Mouse (Mus musculus) hindbrain, postnatal 0 days (tissue): ENCODE data around the gene Gm30191. TPM values are rescaled to one million over a fixed set of nuclear protein-coding genes. Genes with fewer than 3 reads are reported as not detected.
A peak's percentile ranks its signal among the peaks of the same experiment; 100 is the strongest.

ENCODE experiments used
- ATAC-seq: fragments of 200-750 bp; cut with Nextera tagmentation; 2 replicates; pipeline ENCODE4 v1.8.0; 2017; ENCODE audit warnings: mild to moderate bottlenecking, moderate TSS enrichment, moderate library complexity
- DNase-seq: peaks from one replicate; pipeline ENCODE4 v3.0.0-alpha.2; 2015; ENCODE audit warnings: low spot score
- H3K27ac ChIP-seq: fragments of 300-500 bp; sonication (generic); 2 replicates; pipeline ENCODE4 v1.5.1; 2014; ENCODE audit warnings: mild to moderate bottlenecking
- H3K27me3 ChIP-seq: fragments of 300-500 bp; sonication (generic); 2 replicates; pipeline ENCODE4 v1.6.1; 2014; ENCODE audit warnings: low read length, mixed read lengths; ENCODE audit not compliant: insufficient read depth
- H3K36me3 ChIP-seq: fragments of 300-500 bp; sonication (generic); 2 replicates; pipeline ENCODE4 v1.6.1; 2014; ENCODE audit warnings: low read length, mixed read lengths; ENCODE audit not compliant: insufficient read depth
- H3K4me1 ChIP-seq: fragments of 300-500 bp; sonication (generic); 2 replicates; pipeline ENCODE4 v1.6.1; 2014; ENCODE audit warnings: antibody characterized with exemption, low read length, mixed read lengths; ENCODE audit not compliant: insufficient read depth
- H3K4me2 ChIP-seq: fragments of 300-500 bp; sonication (generic); 2 replicates; pipeline ENCODE4 v1.6.1; 2014; ENCODE audit warnings: low read depth, mild to moderate bottlenecking, low read length, moderate library complexity, mixed read lengths
- H3K4me3 ChIP-seq: fragments of 300-500 bp; sonication (generic); 2 replicates; pipeline ENCODE4 v1.5.1; 2014; ENCODE audit warnings: low read length
- H3K9ac ChIP-seq: fragments of 300-500 bp; sonication (generic); replicated peaks from 2 replicates; pipeline ENCODE4 v1.6.1; 2014; ENCODE audit warnings: mild to moderate bottlenecking, low read length, moderate library complexity, mixed read lengths
- H3K9me3 ChIP-seq: fragments of 300-500 bp; sonication (generic); 2 replicates; pipeline ENCODE4 v1.6.1; 2016; ENCODE audit warnings: low read length, mixed read lengths
- CTCF ChIP-seq: IDR thresholded peaks from 2 replicates; pipeline ENCODE4 v1.5.1; 2016; ENCODE audit warnings: antibody characterized with exemption, control low read depth, low read depth
- WGBS: fragments of 180-500 bp; shearing (Covaris S2); extraction: QIAGEN DNeasy Blood & Tissue Kit; methylation state at CpG from one replicate; pipeline ENCODE4 v1.1.7; 2014; 5-methylcytosine and 5-hydroxymethylcytosine counted together
- polyA plus RNA-seq: library from polyadenylated mRNA; unstranded; fragments of >200 nt; fragmentation: Nextera tagmentation; extraction: Ambion mirVana; gene quantifications from 2 replicates; pipeline ENCODE4 v1.2.1, GENCODE M21; 2015
- total RNA-seq: library from RNA; depleted of rRNA; stranded (reverse); fragments of >200 nt; gene quantifications from 2 replicates; pipeline ENCODE4 v1.2.3, GENCODE M21; 2014

Gm30191 gene
- total and polyA plus RNA-seq, 2 experiments from 2014 or later = 0.79 TPM; not detected in 1

DNA sequence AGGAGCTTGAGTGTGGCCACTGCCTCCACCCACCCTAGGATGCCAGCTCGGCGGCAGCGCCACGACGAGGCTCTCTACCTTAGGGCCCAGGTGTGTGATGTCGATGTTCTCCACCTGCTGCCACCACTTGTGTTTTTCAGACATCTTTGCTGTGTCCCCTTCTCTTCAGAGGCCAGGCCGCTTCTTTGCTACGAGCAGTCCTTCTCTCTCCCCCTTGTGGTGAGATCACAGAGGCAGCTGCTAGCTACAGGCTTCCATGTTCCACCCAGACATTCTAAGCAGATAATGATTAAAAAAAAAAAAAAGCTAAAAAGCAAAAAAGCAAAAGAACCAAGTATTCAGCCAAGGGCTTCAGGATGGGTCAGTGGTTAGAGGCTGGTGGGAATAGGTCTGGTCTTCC lies 19.5 kb upstream of the Gm30191 start, which contains the start of gene Catsper4:
Gene Catsper4 (minus strand): TSS at position 190 of the 400 bp plus-strand sequence.
- H3K4me1 ChIP-seq = no peaks in the 10 kb centered on the region
- no peaks in the 10 kb centered on the region for H3K27me3 ChIP-seq
- WGBS = 62% methylated on average over 8 of the region's 8 CpGs
- no peak for ATAC-seq
- TF ChIP-seq CTCF = peak; percentile 59
- H3K9ac ChIP-seq = no peak within 1 kb of the TSS
- no peak within 1 kb of the TSS for H3K4me3 ChIP-seq
- H3K27ac ChIP-seq = no peak within 1 kb of the TSS
- H3K9me3 ChIP-seq = no peaks in the 10 kb centered on the region
- DNase-seq = peak; percentile 62
- H3K36me3 ChIP-seq = no peaks in the 10 kb centered on the region
- no peak within 1 kb of the TSS for H3K4me2 ChIP-seq

DNA sequence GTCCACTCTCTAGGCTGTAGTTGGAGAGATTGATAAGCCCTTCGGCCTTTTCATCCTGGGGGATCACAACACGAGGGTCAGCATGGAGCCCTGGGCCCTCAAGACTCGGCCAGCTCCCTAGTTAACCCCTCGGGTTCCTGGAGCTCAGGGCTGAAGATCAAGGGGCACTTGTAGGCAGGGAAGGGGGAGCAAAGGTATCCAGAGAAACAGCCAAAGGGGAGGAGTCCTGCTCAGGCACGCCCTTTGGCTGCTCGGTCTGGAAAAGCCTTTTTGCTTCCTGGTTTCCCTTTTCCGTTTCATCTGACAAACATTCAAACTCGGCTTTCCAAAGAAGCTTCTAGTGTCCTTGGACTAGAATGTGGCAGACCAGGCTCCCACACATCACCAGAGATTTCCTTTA lies 16.3 kb upstream of the Gm30191 start:
- ATAC-seq = no peak
- no peak overlapping the region for H3K27ac ChIP-seq
- no peaks in the 10 kb centered on the region for H3K36me3 ChIP-seq
- H3K27me3 ChIP-seq = no peaks in the 10 kb centered on the region
- H3K9me3 ChIP-seq = no peaks in the 10 kb centered on the region
- no peak overlapping the region for H3K4me3 ChIP-seq
- H3K4me1 ChIP-seq = no peaks in the 10 kb centered on the region
- WGBS = 41% methylated on average over 8 of the region's 8 CpGs
- no peak overlapping the region for H3K9ac ChIP-seq
- H3K4me2 ChIP-seq = no peak overlapping the region
- TF ChIP-seq CTCF = no peak
- DNase-seq = no peak

DNA sequence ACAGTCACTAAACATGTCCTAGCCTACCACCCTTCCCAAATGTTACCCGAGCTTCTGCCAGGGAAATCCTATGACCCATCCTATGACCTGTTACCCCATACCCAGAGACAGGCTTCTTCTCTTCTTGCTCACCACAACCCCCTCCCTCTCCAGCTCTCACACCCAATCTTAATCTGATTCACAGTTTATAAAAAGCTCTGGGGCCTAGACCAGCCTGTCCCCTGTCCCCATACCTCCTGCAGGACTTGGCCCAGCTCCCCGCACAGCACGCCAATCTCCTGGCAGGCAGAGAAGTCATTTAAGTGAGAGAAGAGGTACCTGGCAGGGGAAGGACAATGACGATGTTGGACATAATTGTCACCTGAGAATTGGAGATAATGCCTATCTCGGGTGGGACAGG lies 11.9 kb upstream of the Gm30191 start:
- no peaks in the 10 kb centered on the region for H3K27me3 ChIP-seq
- 75% methylated on average over 5 of the region's 5 CpGs for WGBS
- H3K9ac ChIP-seq = no peak overlapping the region
- peaks cover 7% of the 10 kb centered on the region; the same call in 1 of the 2 replicates for H3K4me1 ChIP-seq
- H3K4me3 ChIP-seq = no peak overlapping the region
- H3K4me2 ChIP-seq = no peak overlapping the region
- no peak for TF ChIP-seq CTCF
- no peaks in the 10 kb centered on the region for H3K9me3 ChIP-seq
- no peak overlapping the region for H3K27ac ChIP-seq
- no peak for DNase-seq
- ATAC-seq = no peak
- H3K36me3 ChIP-seq = no peaks in the 10 kb centered on the region

DNA sequence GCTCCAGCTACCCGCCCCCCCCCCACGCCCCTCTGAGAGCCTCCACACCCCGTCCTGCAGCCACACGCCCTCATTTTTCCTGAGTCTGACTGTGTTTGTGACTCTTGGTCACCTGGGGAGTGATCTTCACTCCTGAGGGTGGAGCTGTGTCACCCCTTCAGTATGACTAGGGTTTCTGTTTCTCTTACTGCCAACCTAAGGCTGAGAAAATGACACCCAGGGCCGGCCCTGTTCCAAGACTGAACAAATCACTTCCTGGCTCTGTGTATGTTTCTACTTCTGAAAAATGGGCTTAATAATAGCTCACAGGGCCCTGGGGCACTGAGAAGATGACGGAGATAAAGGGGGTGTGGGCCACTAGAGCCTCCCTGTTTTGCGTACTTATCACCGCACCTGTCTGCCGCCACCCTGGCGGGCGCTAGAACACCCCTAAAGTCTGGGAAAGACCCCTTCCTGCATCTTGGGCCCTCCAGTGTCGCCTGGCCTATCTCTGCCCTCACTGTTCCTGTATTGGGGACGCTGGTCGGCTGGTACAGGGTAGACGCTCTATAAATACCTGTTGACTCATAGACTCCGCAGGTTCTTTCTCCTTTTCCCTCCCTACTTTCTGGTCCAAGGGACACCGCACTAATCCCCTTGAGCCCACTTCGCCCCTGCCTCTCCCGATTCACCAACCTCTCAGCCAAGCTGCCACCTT lies 9.0 kb upstream of the Gm30191 start:
- ATAC-seq (0 out of 2 replicates have a peak, but pooled peaks have one; percentile 38), DNase-seq (no peak)
- peaks cover 7% of the 10 kb centered on the region; the same call in 1 of the 2 replicates for H3K4me1 ChIP-seq

DNA sequence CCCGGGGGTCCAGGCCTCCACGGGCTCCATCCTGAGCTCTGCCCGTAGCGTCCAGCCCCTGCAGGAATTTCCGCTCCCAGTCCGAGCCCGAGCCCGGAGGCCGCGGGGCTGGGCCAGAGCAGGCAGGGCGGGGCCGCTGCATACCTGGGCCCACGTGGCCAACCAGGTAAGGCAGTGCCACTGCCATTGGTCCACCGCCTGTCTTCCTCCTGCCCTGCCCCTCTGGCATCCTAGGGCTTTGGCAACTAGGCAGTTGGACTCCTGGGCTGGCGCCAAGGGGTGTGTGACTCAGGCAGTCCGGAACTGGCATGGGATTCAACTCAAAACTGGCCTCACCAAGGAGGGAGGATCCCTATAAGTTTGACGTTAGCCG lies 8.5 kb upstream of the Gm30191 start, which contains the start of gene Cnksr1:
Gene Cnksr1 (minus strand): TSS at position 121 of the 373 bp plus-strand sequence.
- Histone ChIP-seq H3K9ac (no peak within 1 kb of the TSS), H3K36me3 (no peaks in the 10 kb centered on the region), H3K27ac (no peak within 1 kb of the TSS), H3K4me2 (peak within 1 kb of the TSS; percentile 45), H3K4me1 (peaks cover 7% of the 10 kb centered on the region; the same call in 1 of the 2 replicates), H3K27me3 (no peaks in the 10 kb centered on the region), H3K9me3 (no peaks in the 10 kb centered on the region), H3K4me3 (peak within 1 kb of the TSS; percentile 14)
- DNase-seq (peak; percentile 65), ATAC-seq (peak; percentile 49; the same call in 1 of the 2 replicates)
- no peak for TF ChIP-seq CTCF
- WGBS = 3% methylated on average over 18 of the region's 18 CpGs

More for the DNA sequence above, 9.0 kb upstream of the Gm30191 start:
- Histone ChIP-seq H3K36me3 (no peaks in the 10 kb centered on the region), H3K4me3 (peak overlapping the region; percentile 14), H3K9me3 (no peaks in the 10 kb centered on the region), H3K9ac (no peak overlapping the region), H3K27me3 (no peaks in the 10 kb centered on the region), H3K27ac (no peak overlapping the region), H3K4me2 (peak overlapping the region; percentile 45)
- no peak for TF ChIP-seq CTCF
- WGBS = 36% methylated on average over 19 of the region's 19 CpGs

DNA sequence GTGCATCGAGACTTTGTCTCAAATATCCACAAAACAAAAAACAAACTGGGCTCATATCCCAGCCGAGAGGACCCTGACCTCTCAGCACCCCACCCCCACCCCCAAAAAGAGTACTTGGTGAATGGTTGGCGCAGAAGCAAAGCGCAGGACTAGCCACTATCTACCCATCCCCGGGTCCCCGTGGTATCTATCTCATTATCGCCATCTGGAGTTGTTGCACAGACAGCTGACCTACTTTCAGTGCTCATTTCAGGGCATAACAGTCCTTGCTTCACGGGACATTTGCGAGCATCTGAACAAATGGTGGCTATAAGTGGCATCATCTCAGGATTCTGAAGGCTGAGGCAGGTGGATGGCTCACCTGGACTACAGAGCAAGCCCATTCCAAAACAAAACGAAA lies 8.0 kb upstream of the Gm30191 start:
- peak overlapping the region; percentile 45 for H3K4me2 ChIP-seq
- WGBS = 12% methylated on average over 10 of the region's 10 CpGs
- H3K36me3 ChIP-seq = no peaks in the 10 kb centered on the region
- H3K4me1 ChIP-seq = peaks cover 7% of the 10 kb centered on the region; the same call in 1 of the 2 replicates
- no peak overlapping the region for H3K9ac ChIP-seq
- TF ChIP-seq CTCF = no peak
- no peaks in the 10 kb centered on the region for H3K27me3 ChIP-seq
- H3K9me3 ChIP-seq = no peaks in the 10 kb centered on the region
- DNase-seq = no peak
- no peak overlapping the region for H3K27ac ChIP-seq
- ATAC-seq = 0 out of 2 replicates have a peak, but pooled peaks have one; percentile 22
- no peak overlapping the region for H3K4me3 ChIP-seq
